Mouse (Mus musculus) cerebellum, adult 2 months (tissue): Measurements from ENCODE around the gene Adgre4. TPM values are rescaled to one million over a fixed set of nuclear protein-coding genes. Genes with fewer than 3 reads are reported as not detected.
"Not testable (repeated sequence)": the region's sequence is repeated elsewhere in the genome, so short reads cannot be mapped to it uniquely, and the experiment has no call there.

Experiments
- DNase-seq, 2 experiments: peaks; one replicate each; pipeline ENCODE4 v3.0.0; 2021
- H3K27ac ChIP-seq: fragments of 200-500 bp; 2 replicates; pipeline ENCODE4 v1.5.1; 2012; ENCODE audit warnings: low read length, control low read depth, inconsistent platforms; ENCODE audit not compliant: insufficient read depth
- H3K27me3 ChIP-seq: fragments of 200-500 bp; 2 replicates; pipeline ENCODE4 v1.6.1; 2012; ENCODE audit warnings: inconsistent platforms, mild to moderate bottlenecking, low read length, moderate library complexity; ENCODE audit not compliant: control insufficient read depth, insufficient read depth
- H3K4me1 ChIP-seq: fragments of 200-500 bp; 2 replicates; pipeline ENCODE4 v1.6.1; 2011; ENCODE audit warnings: low read length; ENCODE audit not compliant: control insufficient read depth, insufficient read depth
- H3K4me3 ChIP-seq: fragments of 200-500 bp; replicated peaks from 2 replicates; pipeline ENCODE3; 2011; ENCODE audit warnings: mild to moderate bottlenecking, low read depth, low read length, control low read depth; ENCODE audit not compliant: insufficient read depth
- CTCF ChIP-seq: fragments of 200-500 bp; IDR thresholded peaks from 2 replicates; pipeline ENCODE4 v1.5.1; 2011; ENCODE audit warnings: low read depth, mild to moderate bottlenecking, control low read depth, low read length, moderate library complexity, borderline replicate concordance; ENCODE audit not compliant: insufficient read depth
- POLR2A ChIP-seq: fragments of 200-500 bp; IDR thresholded peaks from 2 replicates; pipeline ENCODE4 v1.6.1; 2011; ENCODE audit warnings: low read length, control low read depth, borderline replicate concordance; ENCODE audit not compliant: insufficient read depth
- WGBS: fragments of 180-500 bp; shearing (Covaris S2); methylation state at CpG from one replicate; pipeline ENCODE4 v1.1.7; 2018; 5-methylcytosine and 5-hydroxymethylcytosine counted together
- polyA plus RNA-seq: library from polyadenylated mRNA; depleted of rRNA; stranded (reverse); fragments of >200 nt; gene quantifications from 2 replicates; pipeline ENCODE4 v1.2.3, GENCODE M21; 2012; rRNA removed

Adgre4 gene
- polyA plus RNA-seq, 1 experiment, result not detected

- 11% methylated on average over 2 of the region's 2 CpGs for WGBS
- Histone ChIP-seq H3K4me3 (no peak overlapping the region), H3K27ac (no peak overlapping the region), H3K27me3 (no peaks in the 10 kb centered on the region), H3K4me1 (no peaks in the 10 kb centered on the region)
- TF ChIP-seq CTCF (no peak), POLR2A (no peak)
- DNase-seq, result no peak
Observed at GRCm38 (mm10) chr17:55883631-55884030, 133.8 kb downstream of the Adgre4 start.

- TF ChIP-seq CTCF (no peak), POLR2A (no peak)
- H3K4me1 ChIP-seq, result no peaks in the 10 kb centered on the region
- H3K27me3 ChIP-seq, result no peaks in the 10 kb centered on the region
- no peak overlapping the region for H3K4me3 ChIP-seq
- no peak for DNase-seq
- 53% methylated on average over 2 of the region's 2 CpGs for WGBS
- no peak overlapping the region for H3K27ac ChIP-seq
Observed at GRCm38 (mm10) chr17:55884912-55885311, 135.1 kb downstream of the Adgre4 start.

- H3K4me1 ChIP-seq, H3K27me3 ChIP-seq: not testable (repeated sequence)
- DNase-seq, result peak in 1 of 2 experiments; percentile 50
- Histone ChIP-seq H3K4me3 (peak overlapping the region; percentile 60), H3K27ac (0 out of 2 replicates have a peak overlapping the region, but pooled peaks have one; percentile 28)
- WGBS, result 5% methylated on average over 6 of the region's 8 CpGs
Observed at GRCm38 (mm10) chr17:55892406-55892955, 142.7 kb downstream of the Adgre4 start.

- Histone ChIP-seq H3K27me3 (no peaks in the 10 kb centered on the region; the same call in 1 of the 2 replicates), H3K4me1 (no peaks in the 10 kb centered on the region), H3K27ac (no peak overlapping the region), H3K4me3 (no peak overlapping the region)
- 39% methylated on average over 2 of the region's 2 CpGs for WGBS
- DNase-seq, result no peak
- TF ChIP-seq CTCF, result no peak
- TF ChIP-seq POLR2A, result no peak
Observed at GRCm38 (mm10) chr17:55903087-55903486, 153.3 kb downstream of the Adgre4 start.

Other genes starting within 250 kb of the Adgre4 start
- gene Vmn2r118, start 124.8 kb upstream of the Adgre4 start, polyA plus RNA-seq, result not detected in 2 replicates
- 7.1 and 7.4 TPM in 2 replicates for gene Pot1b, start 37.4 kb upstream of the Adgre4 start, polyA plus RNA-seq
- gene Zfp119a, start 128.9 kb downstream of the Adgre4 start, polyA plus RNA-seq, result 3.6 and 4.3 TPM in 2 replicates
- gene Zfp959, start 142.1 kb downstream of the Adgre4 start, polyA plus RNA-seq, result 7.7 and 8.7 TPM in 2 replicates
- 3.3 and 3.7 TPM in 2 replicates for gene Zfp119b, start 199.5 kb downstream of the Adgre4 start, polyA plus RNA-seq
- gene Ebi3, start 202.7 kb downstream of the Adgre4 start, polyA plus RNA-seq, result 0.81 and 1.00 TPM in 2 replicates
- gene Yju2, start 209.1 kb downstream of the Adgre4 start, polyA plus RNA-seq, result 13.4 and 14.9 TPM in 2 replicates
- 122 and 127 TPM in 2 replicates for gene Shd, start 220.5 kb downstream of the Adgre4 start, polyA plus RNA-seq
- 88.0 and 91.3 TPM in 2 replicates for gene Fsd1, start 236.5 kb downstream of the Adgre4 start, polyA plus RNA-seq